Mouse (Mus musculus): Measurements from ENCODE around the gene Cfap57. TPM values are rescaled to one million over a fixed set of nuclear protein-coding genes. Genes with fewer than 3 reads are reported as not detected.

Cfap57 gene
- total RNA-seq, 4 experiments from 2014 or later: not detected

GRCm38 (mm10) chr4:118564062-118564925 is 56.3 kb downstream of the Cfap57 start:
- no peak for DNase-seq (ENCODE audit: low spot score in 2 of 2)

- no peak for DNase-seq (ENCODE audit: low spot score in 2 of 2)
Observed at GRCm38 (mm10) chr4:118553039-118553649, 67.4 kb downstream of the Cfap57 start.

- peak in 1 of 2 experiments; percentile 31 for DNase-seq (ENCODE audit: low spot score in 2 of 2)
Observed at GRCm38 (mm10) chr4:118548130-118548480, 72.5 kb downstream of the Cfap57 start.

GRCm38 (mm10) chr4:118547424-118548129 is 73.0 kb downstream of the Cfap57 start:
- DNase-seq (ENCODE audit: low spot score in 2 of 2): peak; percentile 70 to 72

GRCm38 (mm10) chr4:118544441-118545127 is 76.0 kb downstream of the Cfap57 start:
- DNase-seq (ENCODE audit: low spot score in 2 of 2): no peak

GRCm38 (mm10) chr4:118543592-118544260 is 76.9 kb downstream of the Cfap57 start, which contains the start of gene Tmem125:
Tmem125 (minus strand) TSS chr4:118544044.
- DNase-seq (ENCODE audit: low spot score in 2 of 2): no peak

GRCm38 (mm10) chr4:118543158-118543530 is 77.4 kb downstream of the Cfap57 start:
- DNase-seq (ENCODE audit: low spot score in 2 of 2): no peak

GRCm38 (mm10) chr4:118542510-118543157 is 77.9 kb downstream of the Cfap57 start:
- no peak for DNase-seq (ENCODE audit: low spot score in 2 of 2)

GRCm38 (mm10) chr4:118539904-118540303 is 80.7 kb downstream of the Cfap57 start:
- DNase-seq (ENCODE audit: low spot score in 2 of 2): no peak

GRCm38 (mm10) chr4:118537801-118538200 is 82.8 kb downstream of the Cfap57 start:
- DNase-seq (ENCODE audit: low spot score in 2 of 2): no peak

GRCm38 (mm10) chr4:118535610-118536009 is 85.0 kb downstream of the Cfap57 start:
- DNase-seq (ENCODE audit: low spot score in 2 of 2): no peak

- no peak for DNase-seq (ENCODE audit: low spot score in 2 of 2)
Observed at GRCm38 (mm10) chr4:118533605-118534004, 87.0 kb downstream of the Cfap57 start.

GRCm38 (mm10) chr4:118533156-118533555 is 87.4 kb downstream of the Cfap57 start:
- no peak for DNase-seq (ENCODE audit: low spot score in 2 of 2)

GRCm38 (mm10) chr4:118532663-118533062 is 87.9 kb downstream of the Cfap57 start:
- no peak for DNase-seq (ENCODE audit: low spot score in 2 of 2)

- DNase-seq (ENCODE audit: low spot score in 2 of 2): no peak
Observed at GRCm38 (mm10) chr4:118527720-118528119, 92.9 kb downstream of the Cfap57 start.

- DNase-seq (ENCODE audit: low spot score in 2 of 2): no peak
Observed at GRCm38 (mm10) chr4:118527335-118527681, 93.3 kb downstream of the Cfap57 start.

- no peak for DNase-seq (ENCODE audit: low spot score in 2 of 2)
Observed at GRCm38 (mm10) chr4:118526408-118527334, 93.9 kb downstream of the Cfap57 start, which contains the start of gene 2610528J11Rik. 2610528J11Rik (plus strand) TSS chr4:118526999.

GRCm38 (mm10) chr4:118525779-118526178 is 94.8 kb downstream of the Cfap57 start:
- DNase-seq (ENCODE audit: low spot score in 2 of 2): no peak

- DNase-seq (ENCODE audit: low spot score in 2 of 2): no peak
Observed at GRCm38 (mm10) chr4:118523976-118524375, 96.6 kb downstream of the Cfap57 start.
